Mouse (Mus musculus) limb, embryonic 14.5 days (tissue): ENCODE data around the gene Rapgef4. TPM values are rescaled to one million over a fixed set of nuclear protein-coding genes. Genes with fewer than 3 reads are reported as not detected.

Source experiments
- ATAC-seq: fragments of 200-750 bp; cut with Nextera tagmentation; 2 replicates; pipeline ENCODE4 v1.8.0; 2017; ENCODE audit warnings: low read depth, moderate number of reproducible peaks, moderate TSS enrichment; ENCODE audit not compliant: low FRiP score
- DNase-seq: peaks from one replicate; pipeline ENCODE4 v3.0.0-alpha.2; 2015; ENCODE audit warnings: low spot score
- H3K27ac ChIP-seq: fragments of 300-500 bp; sonication (generic); replicated peaks from 2 replicates; pipeline ENCODE4 v1.5.1; 2014; ENCODE audit warnings: low read depth, mild to moderate bottlenecking, low read length, moderate library complexity, mixed read lengths
- H3K27me3 ChIP-seq: fragments of 300-500 bp; sonication (generic); 2 replicates; pipeline ENCODE4 v1.6.1; 2014; ENCODE audit warnings: low read length, mixed read lengths; ENCODE audit not compliant: control insufficient read depth, insufficient read depth
- H3K36me3 ChIP-seq: fragments of 300-500 bp; sonication (generic); 2 replicates; pipeline ENCODE4 v1.6.1; 2014; ENCODE audit warnings: mild to moderate bottlenecking, low read length, moderate library complexity, mixed read lengths; ENCODE audit not compliant: control insufficient read depth, insufficient read depth
- H3K4me1 ChIP-seq: fragments of 300-500 bp; sonication (generic); 2 replicates; pipeline ENCODE4 v1.6.1; 2014; ENCODE audit warnings: antibody characterized with exemption, low read length, mixed read lengths; ENCODE audit not compliant: control insufficient read depth, insufficient read depth
- H3K4me2 ChIP-seq: fragments of 300-500 bp; sonication (generic); replicated peaks from 2 replicates; pipeline ENCODE4 v1.6.1; 2014; ENCODE audit warnings: low read depth, mild to moderate bottlenecking, low read length, moderate library complexity; ENCODE audit not compliant: severe bottlenecking
- H3K4me3 ChIP-seq: fragments of 300-500 bp; sonication (generic); replicated peaks from 2 replicates; pipeline ENCODE4 v1.5.1; 2014; ENCODE audit warnings: low read length
- H3K9ac ChIP-seq: fragments of 300-500 bp; sonication (generic); 2 replicates; pipeline ENCODE4 v1.6.1; 2014; ENCODE audit warnings: mild to moderate bottlenecking, low read depth, low read length, moderate library complexity; ENCODE audit not compliant: severe bottlenecking
- H3K9me3 ChIP-seq: fragments of 300-500 bp; sonication (generic); 2 replicates; pipeline ENCODE4 v1.6.1; 2016; ENCODE audit warnings: low read length; ENCODE audit not compliant: control insufficient read depth
- POLR2A ChIP-seq: fragments of 200-500 bp; IDR thresholded peaks from 2 replicates; pipeline ENCODE4 v1.8.0; 2012; ENCODE audit warnings: inconsistent platforms, mild to moderate bottlenecking, moderate library complexity, borderline replicate concordance; ENCODE audit not compliant: insufficient read depth, insufficient read length; ENCODE audit errors: extremely low read depth
- WGBS: fragments of 180-500 bp; shearing (Covaris S2); extraction: QIAGEN DNeasy Blood & Tissue Kit; methylation state at CpG from one replicate; pipeline ENCODE4 v1.1.7; 2014; 5-methylcytosine and 5-hydroxymethylcytosine counted together
- polyA plus RNA-seq, 2 experiments: library from polyadenylated mRNA; depleted of rRNA in 1 of 2; stranded (reverse) in 1 of 2; unstranded in 1 of 2; fragments of >200 nt; fragmentation: Nextera tagmentation in 1 of 2; extraction: Ambion mirVana in 1 of 2; gene quantifications; 2 replicates each; pipeline versions ENCODE4 v1.2.1 to v1.2.3; 2012 to 2014

Rapgef4 gene
- polyA plus RNA-seq, 2 experiments = 2.2 to 2.3 TPM

- ATAC-seq = no peak
- 86% methylated on average over 4 of the region's 4 CpGs for whole genome bisulfite sequencing
Measured at GRCm38 (mm10) chr2:72206530-72207248, 225.6 kb downstream of the Rapgef4 start.

GRCm38 (mm10) chr2:72217336-72217735 lies 236.3 kb downstream of the Rapgef4 start:
- WGBS = 85% methylated on average over 3 of the region's 3 CpGs
- H3K4me1 ChIP-seq = no peaks in the 10 kb centered on the region
- DNase-seq = no peak

More at GRCm38 (mm10) chr2:72206530-72207248, 225.6 kb downstream of the Rapgef4 start:
- no peaks in the 10 kb centered on the region for H3K4me1 ChIP-seq
- H3K9ac ChIP-seq = no peak overlapping the region
- DNase-seq = no peak
- H3K4me3 ChIP-seq = no peak overlapping the region
- no peaks in the 10 kb centered on the region for H3K9me3 ChIP-seq
- no peak overlapping the region for H3K27ac ChIP-seq
- no peak overlapping the region for H3K4me2 ChIP-seq
- H3K36me3 ChIP-seq = no peaks in the 10 kb centered on the region
- no peaks in the 10 kb centered on the region for H3K27me3 ChIP-seq
- TF ChIP-seq POLR2A = no peak

GRCm38 (mm10) chr2:72219921-72220320 lies 238.9 kb downstream of the Rapgef4 start:
- H3K4me3 ChIP-seq = no peak overlapping the region
- H3K4me2 ChIP-seq = no peak overlapping the region
- 28% methylated on average over 3 of the region's 3 CpGs for WGBS
- no peaks in the 10 kb centered on the region for H3K36me3 ChIP-seq
- H3K27ac ChIP-seq = no peak overlapping the region
- ATAC-seq (no peak), DNase-seq (no peak)
- H3K4me1 ChIP-seq = no peaks in the 10 kb centered on the region
- no peak for TF ChIP-seq POLR2A
- no peaks in the 10 kb centered on the region for H3K9me3 ChIP-seq
- H3K27me3 ChIP-seq = no peaks in the 10 kb centered on the region
- H3K9ac ChIP-seq = no peak overlapping the region

More at GRCm38 (mm10) chr2:72217336-72217735, 236.3 kb downstream of the Rapgef4 start:
- no peak for ATAC-seq
- H3K27ac ChIP-seq = no peak overlapping the region
- no peak for TF ChIP-seq POLR2A
- no peak overlapping the region for H3K9ac ChIP-seq
- H3K4me2 ChIP-seq = no peak overlapping the region
- H3K36me3 ChIP-seq = no peaks in the 10 kb centered on the region
- H3K4me3 ChIP-seq = no peak overlapping the region
- H3K27me3 ChIP-seq = no peaks in the 10 kb centered on the region
- H3K9me3 ChIP-seq = no peaks in the 10 kb centered on the region

- TF ChIP-seq POLR2A = no peak
- Histone ChIP-seq H3K9me3 (no peaks in the 10 kb centered on the region), H3K4me2 (no peak overlapping the region), H3K9ac (no peak overlapping the region), H3K4me3 (no peak overlapping the region), H3K36me3 (no peaks in the 10 kb centered on the region), H3K27ac (no peak overlapping the region), H3K4me1 (no peaks in the 10 kb centered on the region), H3K27me3 (no peaks in the 10 kb centered on the region)
- DNase-seq (no peak), ATAC-seq (no peak)
- WGBS = 72% methylated on average over 11 of the region's 11 CpGs
Measured at GRCm38 (mm10) chr2:72221283-72221682, 240.2 kb downstream of the Rapgef4 start.

- DNase-seq (no peak), ATAC-seq (no peak)
- TF ChIP-seq POLR2A = no peak
- H3K36me3 ChIP-seq = no peaks in the 10 kb centered on the region
- no peak overlapping the region for H3K4me3 ChIP-seq
- H3K4me2 ChIP-seq = no peak overlapping the region
- no peaks in the 10 kb centered on the region for H3K9me3 ChIP-seq
- H3K4me1 ChIP-seq = no peaks in the 10 kb centered on the region
- 15% methylated on average over 7 of the region's 7 CpGs for WGBS
- H3K9ac ChIP-seq = no peak overlapping the region
- no peaks in the 10 kb centered on the region for H3K27me3 ChIP-seq
- no peak overlapping the region for H3K27ac ChIP-seq
Measured at GRCm38 (mm10) chr2:72221706-72222105, 240.7 kb downstream of the Rapgef4 start.
